Mouse (Mus musculus): ENCODE measurements around the gene Clta.

GRCm38 (mm10) chr4:43973526-43973981 lies 30.7 kb upstream of the Clta start:
- no peak for TF ChIP-seq CTCF (IDR thresholded peaks at IDR 0.05; ENCODE audit: low read depth)
- TF ChIP-seq EP300 (IDR thresholded peaks at IDR 0.05; ENCODE audit: low read depth): no peak; the same call in 1 of the 2 replicates
